Mouse (Mus musculus): ENCODE results near the gene Vmn2r35.
"Not testable (repeated sequence)": the region's sequence is repeated elsewhere in the genome, so short reads cannot be mapped to it uniquely, and the experiment has no call there.

The Vmn2r35 gene

DNA sequence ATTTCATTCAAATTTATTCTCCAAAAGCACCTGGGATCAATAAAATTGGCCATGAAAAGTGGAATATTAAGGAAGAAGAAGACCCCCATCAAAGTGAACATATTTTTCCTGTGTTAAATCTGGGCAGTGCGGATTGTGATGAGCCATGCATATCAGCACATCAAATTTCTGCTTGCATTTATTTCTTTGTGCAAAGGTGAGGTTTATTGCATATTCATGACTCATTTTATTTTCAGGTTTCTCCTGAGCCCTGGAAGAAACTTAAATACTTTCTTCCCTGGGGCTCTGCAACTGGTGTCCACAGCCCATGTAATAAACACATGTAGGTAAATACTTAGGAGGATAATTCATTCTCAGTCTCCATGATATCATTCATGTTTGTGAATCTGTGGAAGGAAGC lies at the start of gene Vmn2r35:
Gene Vmn2r35 (minus strand): TSS at position 101 of the 400 bp plus-strand sequence.
- in situ Hi-C loops (cut with MseI, MboI), result not testable (repeated sequence)

DNA sequence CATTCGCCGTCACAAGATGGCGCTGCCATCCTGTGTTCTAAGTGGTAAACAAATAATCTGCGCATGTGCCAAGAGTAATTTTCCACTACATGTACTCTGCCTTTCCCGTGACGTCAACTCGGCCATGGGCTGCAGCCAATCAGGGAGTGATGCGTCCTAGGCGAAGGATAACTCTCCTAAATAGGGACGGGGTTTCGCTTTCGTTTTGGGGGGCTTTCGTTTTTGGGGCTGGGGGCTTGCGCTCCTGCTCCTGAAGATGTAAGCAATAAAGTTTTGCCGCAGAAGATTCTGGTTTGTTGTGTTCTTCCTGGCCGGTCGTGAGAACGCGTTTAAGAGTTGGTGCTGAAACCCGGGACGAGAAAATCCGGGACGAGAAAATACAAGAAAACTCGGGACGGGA lies 25.5 kb downstream of the Vmn2r35 start:
- in situ Hi-C loops (cut with MseI, MboI), result not testable (repeated sequence)

All from mouse trophoblast stem cell (cell line).